Mouse (Mus musculus) liver, embryonic 15.5 days (tissue): ENCODE data around the gene Tmem25. TPM values are rescaled to one million over a fixed set of nuclear protein-coding genes. Genes with fewer than 3 reads are reported as not detected.

ENCODE experiments used
- polyA plus RNA-seq: library from polyadenylated mRNA; unstranded; fragments of >200 nt; fragmentation: Nextera tagmentation; extraction: Ambion mirVana; gene quantifications from 2 replicates; pipeline ENCODE4 v1.2.1, GENCODE M21; 2015

The Tmem25 gene
- polyA plus RNA-seq, 1 experiment from 2014 or later: 3.2 TPM

Other genes with a start within 250 kb of the Tmem25 start
- gene Cxcr5, start 237.4 kb downstream of the Tmem25 start, polyA plus RNA-seq: 0.13 TPM in 1 of 2 replicates, not detected in the other
- 6.1 and 6.6 TPM in 2 replicates for gene Ddx6, start 194.4 kb downstream of the Tmem25 start, polyA plus RNA-seq
- gene Treh, start 126.1 kb downstream of the Tmem25 start, polyA plus RNA-seq: not detected in 2 replicates
- 2.5 and 2.7 TPM in 2 replicates for gene Phldb1, start 64.1 kb downstream of the Tmem25 start, polyA plus RNA-seq
- 87.1 and 89.2 TPM in 2 replicates for gene Arcn1, start 31.5 kb downstream of the Tmem25 start, polyA plus RNA-seq
- gene Ift46, start 31.4 kb downstream of the Tmem25 start, polyA plus RNA-seq: 16.7 and 19.0 TPM in 2 replicates
- 127 and 154 TPM in 2 replicates for gene Ttc36, start 3.8 kb upstream of the Tmem25 start, polyA plus RNA-seq
- gene Kmt2a, start 82.0 kb upstream of the Tmem25 start, polyA plus RNA-seq: 2.9 and 3.4 TPM in 2 replicates
- 396 and 459 TPM in 2 replicates for gene Atp5l, start 121.4 kb upstream of the Tmem25 start, polyA plus RNA-seq
- gene Ube4a, start 166.3 kb upstream of the Tmem25 start, polyA plus RNA-seq: 10.3 and 10.9 TPM in 2 replicates
- gene Cd3g, start 181.1 kb upstream of the Tmem25 start, polyA plus RNA-seq: 0.22 and 0.23 TPM in 2 replicates
- gene Cd3d, start 182.5 kb upstream of the Tmem25 start, polyA plus RNA-seq: 0.09 and 0.10 TPM in 2 replicates
- gene Cd3e, start 210.3 kb upstream of the Tmem25 start, polyA plus RNA-seq: not detected in 2 replicates
- 9.0 and 9.4 TPM in 2 replicates for gene Mpzl2, start 240.5 kb upstream of the Tmem25 start, polyA plus RNA-seq